Mouse (Mus musculus) CH12F3 (cell line): ENCODE data around the gene Pde4d.

ENCODE experiments used
- in situ Hi-C: fragments of 300-500 bp; cut with MboI; formaldehyde crosslinking; loops from 2 replicates; pipeline ENCODE4 v1.14.3; 2020; ENCODE audit warnings: low sequenced_read_pairs

Pde4d gene

DNA sequence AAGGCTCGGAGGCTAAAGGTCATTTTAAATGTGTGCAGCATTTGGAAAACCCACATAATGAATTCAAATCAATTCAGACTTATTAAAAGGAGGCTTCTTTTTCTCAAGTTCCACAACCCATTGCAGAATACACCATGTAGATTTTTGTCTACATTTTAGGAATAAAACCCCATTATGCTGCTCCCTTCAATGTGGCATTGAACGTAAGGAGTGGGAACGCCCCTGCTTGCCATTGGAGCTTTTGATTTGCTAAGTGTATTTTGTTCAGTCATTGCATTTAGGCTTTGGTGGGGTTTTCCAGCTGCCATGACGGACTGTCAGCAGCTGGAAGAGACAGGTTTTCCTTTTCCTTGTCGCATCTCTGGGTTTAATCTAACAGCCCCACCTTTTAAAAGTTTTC, 1256.8 kb downstream of the Pde4d start:
- in situ Hi-C loops, result no loop called here

- in situ Hi-C loops, result no loop called here
Measured at GRCm38 (mm10) chr13:109707154-109707553, 1257.4 kb downstream of the Pde4d start.

- in situ Hi-C loops, result no loop called here
Measured at GRCm38 (mm10) chr13:109708326-109708725, 1258.6 kb downstream of the Pde4d start.

- in situ Hi-C loops, result no loop called here
Measured at GRCm38 (mm10) chr13:109714581-109714980, 1264.8 kb downstream of the Pde4d start.

DNA sequence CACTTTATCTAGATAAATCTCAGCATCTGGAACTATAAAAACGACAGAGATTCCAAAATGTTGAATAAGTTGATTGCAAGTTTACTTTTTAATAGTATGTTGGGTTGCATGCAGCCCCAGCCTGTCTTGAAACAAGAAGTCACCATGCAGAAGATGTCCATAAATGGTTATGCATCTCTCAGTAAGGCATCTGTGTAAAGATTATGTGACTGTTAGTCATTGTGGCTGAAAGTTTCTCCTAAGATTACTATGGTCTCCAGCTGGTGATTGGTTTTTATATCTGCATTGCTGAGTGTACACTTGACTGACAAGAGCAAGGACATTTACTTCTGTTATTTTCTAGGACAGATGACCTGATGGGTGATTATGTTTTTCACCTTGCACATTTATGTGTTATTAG, 1265.6 kb downstream of the Pde4d start:
- in situ Hi-C loops, result no loop called here

DNA sequence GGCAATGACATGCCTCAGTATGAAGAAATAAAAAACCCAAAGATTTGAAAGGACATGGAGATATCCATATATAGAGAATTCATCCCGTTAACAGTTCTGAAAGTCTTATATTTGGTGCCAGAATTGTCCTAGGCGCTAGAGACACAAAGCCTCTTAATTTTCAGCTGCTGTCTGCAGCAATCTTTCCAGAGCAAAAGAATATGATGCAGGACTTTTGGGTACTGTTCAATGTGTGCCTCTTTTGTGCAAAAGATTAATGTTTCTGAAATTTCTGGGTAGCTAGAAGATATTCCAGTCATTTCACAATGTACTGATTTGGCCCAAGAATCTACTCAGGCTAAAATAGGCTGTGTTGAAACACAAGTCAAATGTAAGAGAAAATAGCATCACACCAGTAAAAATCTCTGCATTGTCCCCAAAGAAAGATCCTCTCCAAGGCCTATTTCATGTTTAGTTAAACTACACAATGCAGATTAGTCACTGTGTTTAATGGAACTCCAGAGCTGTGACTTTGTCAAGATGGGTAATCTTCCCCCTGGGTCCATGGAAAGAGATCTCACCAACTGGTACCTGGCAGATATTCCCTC, 1270.5 kb downstream of the Pde4d start:
- in situ Hi-C loops, result no loop called here

DNA sequence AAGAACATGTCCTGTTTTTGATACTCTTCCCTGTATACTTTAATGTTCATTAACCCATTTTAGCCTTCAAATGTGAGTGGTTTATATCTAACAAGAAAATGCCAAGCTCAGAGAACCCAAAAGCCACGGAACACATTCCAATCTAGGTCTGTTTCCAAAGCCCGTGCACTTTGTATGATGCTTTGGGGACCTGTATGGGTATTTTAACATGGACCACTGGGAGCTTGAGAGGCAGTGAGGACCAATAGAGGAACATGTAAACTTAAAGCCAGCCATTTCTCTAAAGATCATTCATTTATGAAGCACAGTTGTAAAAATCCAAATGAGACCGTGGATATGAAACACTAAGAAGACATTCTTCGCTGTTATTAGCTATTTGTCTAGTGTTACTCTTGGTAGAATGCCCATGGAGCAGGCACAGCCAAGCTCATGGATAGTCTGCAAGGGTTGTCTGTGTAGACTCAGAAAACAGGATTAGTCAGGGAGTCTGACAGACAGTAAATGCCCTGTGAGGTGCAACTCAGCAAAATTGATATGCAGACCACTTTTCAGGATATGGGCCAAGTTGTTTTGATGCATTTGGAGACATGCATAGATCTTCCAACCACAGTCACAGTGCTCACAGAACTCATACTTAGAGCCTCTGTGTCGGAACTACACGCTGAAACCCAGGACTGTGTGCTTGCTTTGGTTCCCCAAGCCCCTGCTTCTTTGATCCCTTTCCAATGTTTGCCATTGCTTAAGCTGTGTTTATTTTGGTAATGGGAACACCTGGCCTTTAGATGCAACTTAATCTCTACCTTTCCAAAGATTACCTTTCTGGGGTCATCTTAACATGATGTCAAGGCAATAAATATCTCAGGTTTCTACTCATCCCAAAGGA, 1272.7 kb downstream of the Pde4d start:
- in situ Hi-C loops, result no loop called here

DNA sequence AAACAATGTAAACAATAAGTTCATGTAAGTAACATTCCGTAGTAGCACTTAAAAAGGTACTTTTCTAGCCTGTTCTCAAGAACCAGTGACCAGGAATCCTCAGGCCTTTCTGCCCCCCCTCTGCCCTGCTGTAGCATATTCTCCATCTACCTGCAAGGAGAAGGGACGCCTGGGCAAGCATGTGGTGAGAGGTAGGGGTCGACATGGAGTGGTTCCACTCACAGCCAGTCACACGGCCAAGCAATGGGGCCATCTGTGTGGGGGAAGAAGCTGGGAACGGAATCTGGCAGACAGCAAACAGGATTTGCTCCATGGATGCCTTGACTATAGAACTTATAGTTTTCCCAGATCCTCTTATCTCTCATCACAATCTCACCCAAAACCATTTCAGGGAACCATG, 1277.6 kb downstream of the Pde4d start:
- in situ Hi-C loops, result no loop called here

DNA sequence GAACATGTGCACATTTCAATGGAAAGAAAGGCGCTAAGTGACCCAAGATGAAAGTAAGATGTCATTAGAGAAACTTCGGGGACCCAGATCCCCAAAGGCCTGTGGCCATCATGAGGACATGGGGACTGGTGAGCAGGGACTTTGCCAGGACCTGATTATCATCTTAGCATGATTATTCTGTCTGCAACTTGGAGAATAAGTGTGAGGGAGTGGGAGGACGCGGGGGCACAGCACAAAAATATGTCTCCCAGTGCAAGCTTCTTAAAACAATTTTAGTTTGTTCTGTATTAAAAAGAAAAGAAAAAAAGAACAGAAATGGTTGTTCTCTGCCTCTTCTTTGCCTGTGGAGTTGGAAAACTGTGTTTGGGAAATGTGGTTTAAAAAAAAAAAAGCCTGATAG, 1279.9 kb downstream of the Pde4d start:
- in situ Hi-C loops, result no loop called here

- in situ Hi-C loops, result no loop called here
Measured at GRCm38 (mm10) chr13:109732655-109733376, 1283.1 kb downstream of the Pde4d start.

DNA sequence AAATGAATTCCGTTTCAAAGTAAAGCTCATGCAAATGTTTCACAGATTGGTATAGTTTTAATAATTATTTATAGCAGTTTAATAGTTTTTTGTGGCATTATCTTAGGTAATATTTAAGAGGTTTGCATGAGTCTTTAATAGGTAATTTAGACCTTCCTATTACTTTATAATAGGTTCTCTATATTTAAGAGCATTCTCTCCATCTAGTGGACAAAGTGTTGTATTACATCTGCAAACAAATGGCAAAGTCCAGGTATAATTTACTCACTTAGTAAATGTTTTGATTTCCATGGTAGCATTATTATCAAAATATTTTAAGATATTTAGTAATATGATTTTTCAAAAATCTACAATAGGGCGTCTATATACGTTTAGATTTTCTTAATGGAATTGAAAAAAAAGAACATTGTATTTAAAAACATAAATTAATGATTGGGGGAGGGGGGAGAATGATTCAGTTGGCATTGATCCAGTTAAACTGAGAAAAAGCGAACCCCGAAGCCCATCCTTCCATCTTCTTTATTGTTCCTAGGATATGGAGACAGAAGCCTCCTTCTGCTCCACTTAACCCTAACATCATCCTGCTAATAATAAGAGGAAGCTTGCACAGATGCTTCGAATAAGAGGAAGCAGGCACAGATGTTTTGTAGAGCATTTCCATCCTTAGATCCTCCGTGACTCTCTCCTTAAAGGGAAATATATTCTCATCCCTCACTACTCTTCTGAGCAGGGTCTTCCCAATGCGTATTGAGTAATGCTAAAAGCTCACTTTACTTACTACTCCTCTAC, 1286.7 kb downstream of the Pde4d start:
- in situ Hi-C loops, result no loop called here

DNA sequence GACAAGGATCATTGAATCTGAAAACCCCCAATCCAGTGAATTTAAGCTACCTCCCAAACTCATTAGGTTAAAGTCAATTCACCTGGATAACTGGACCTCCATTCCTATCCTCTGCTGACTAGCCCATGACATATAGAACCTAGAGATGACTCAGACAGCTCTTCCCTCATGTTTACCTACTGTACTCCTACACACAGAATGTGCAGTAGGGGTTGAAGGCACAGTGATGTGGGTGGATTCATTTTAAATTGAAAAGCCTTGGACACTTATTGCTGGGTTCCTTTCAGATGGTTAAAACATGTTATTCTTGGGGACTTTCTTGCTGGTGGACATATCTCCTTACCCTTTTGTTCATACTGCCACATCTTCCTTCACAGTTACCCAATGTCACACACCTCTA, 1296.7 kb downstream of the Pde4d start:
- in situ Hi-C loops, result no loop called here

DNA sequence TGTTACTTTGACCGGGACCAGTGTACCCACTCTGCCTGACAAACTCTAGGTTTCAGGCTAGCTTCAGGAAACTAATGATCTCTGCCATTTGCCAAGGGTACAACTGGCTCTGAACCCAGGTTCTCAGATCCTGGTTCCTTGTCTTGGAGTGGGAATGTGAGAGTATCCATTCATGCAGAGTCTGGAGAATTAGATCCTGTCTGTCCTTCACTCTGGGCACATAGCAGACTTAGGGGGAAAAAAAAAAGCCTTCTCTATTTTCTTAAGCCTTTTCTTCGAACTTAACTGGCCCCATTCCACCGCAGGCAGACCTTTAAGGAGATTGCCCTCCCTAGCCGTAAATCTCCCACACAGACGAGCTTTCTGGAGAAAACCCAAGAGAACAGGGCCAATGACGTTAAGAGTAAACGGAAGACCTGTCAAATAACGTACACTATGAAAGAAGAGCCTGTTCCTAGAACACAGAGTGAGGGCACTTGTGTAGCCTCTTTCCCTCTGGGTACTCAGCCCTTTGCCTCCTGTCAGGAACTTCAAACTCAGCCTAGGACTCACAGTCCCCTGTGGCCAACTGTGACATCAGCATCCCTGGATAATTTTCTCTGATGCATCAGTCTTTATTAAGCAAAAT, 1302.6 kb downstream of the Pde4d start:
- in situ Hi-C loops, result no loop called here

DNA sequence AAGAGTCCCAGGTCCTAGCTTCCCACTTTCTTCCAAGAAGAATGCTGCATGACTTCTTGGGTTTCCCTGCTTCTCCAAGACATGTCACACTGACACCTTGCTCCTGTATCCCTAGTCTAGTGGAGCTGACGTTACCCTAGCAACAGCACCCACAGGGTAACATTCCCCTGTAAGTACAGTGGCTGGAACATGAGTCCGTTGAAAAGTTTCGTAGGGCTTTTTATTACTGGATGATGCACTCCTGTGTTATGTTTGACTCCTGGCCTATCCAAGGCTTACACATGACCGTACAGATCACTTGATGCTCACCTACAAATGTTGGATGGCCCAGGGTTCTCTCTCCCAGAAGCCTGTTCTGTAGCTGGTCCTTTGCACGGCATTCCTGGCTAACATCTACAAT, 1307.1 kb downstream of the Pde4d start:
- in situ Hi-C loops, result no loop called here

DNA sequence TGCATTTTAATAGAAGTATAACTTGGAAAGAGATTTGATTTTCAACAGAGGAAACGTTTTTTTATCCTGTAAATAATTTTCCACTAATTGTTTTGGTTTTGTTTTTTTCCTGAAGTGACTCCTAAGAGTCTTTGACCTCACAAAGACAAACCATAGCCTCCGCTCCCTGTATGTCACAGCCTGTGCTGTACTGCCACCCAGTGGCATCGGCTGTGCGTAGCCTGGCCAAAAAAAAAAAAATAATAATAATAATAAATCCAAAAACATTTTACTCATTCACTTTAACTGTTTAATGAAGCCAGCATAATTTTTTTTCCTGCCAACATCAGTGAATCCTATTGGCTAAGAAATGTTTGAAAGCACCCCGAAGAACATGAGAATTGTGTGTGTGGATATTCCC, 1309.5 kb downstream of the Pde4d start:
- in situ Hi-C loops, result no loop called here

DNA sequence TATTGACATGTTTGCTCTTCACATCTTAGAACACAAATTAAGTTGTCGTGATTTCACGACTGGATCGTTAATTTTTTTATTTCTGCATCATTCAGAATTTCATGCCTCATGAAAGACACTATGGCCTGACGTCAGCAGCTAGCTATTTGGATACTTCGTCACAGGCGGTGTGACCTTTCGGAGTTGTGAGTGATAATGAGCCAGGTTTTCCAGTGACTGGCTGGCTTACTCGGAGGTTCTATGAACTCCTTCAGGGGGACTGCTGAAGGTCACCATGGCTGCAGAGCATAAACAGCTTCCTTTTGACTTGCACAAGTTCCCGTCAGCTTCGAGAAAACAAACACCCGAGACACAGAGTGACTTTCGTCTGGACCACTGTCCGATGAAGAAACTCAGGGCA, 1311.3 kb downstream of the Pde4d start:
- in situ Hi-C loops, result no loop called here

GRCm38 (mm10) chr13:109774791-109775190, 1325.0 kb downstream of the Pde4d start:
- in situ Hi-C loops, result no loop called here

- in situ Hi-C loops, result no loop called here
Measured at GRCm38 (mm10) chr13:109775197-109775596, 1325.4 kb downstream of the Pde4d start.

DNA sequence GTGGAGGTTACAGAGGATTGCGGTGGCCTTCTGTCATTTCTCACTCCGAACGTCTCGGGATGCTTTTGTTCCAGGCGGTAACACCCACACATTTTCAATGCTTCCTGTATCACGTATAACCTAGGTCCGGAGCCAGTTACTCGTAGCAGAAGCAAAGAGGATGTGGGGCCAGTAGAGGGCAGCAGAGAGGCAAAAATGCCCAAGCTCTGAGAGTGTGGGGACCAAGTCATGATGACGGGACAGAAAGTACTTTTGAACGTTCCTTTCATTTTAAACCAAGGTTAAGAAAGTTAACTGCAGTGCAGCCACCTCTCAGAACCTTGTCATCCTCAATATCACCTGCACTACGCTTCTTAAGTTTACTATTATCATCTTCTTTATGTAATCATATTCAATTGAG, 1326.4 kb downstream of the Pde4d start:
- in situ Hi-C loops, result no loop called here

- in situ Hi-C loops, result no loop called here
Measured at GRCm38 (mm10) chr13:109776995-109777394, 1327.2 kb downstream of the Pde4d start.

DNA sequence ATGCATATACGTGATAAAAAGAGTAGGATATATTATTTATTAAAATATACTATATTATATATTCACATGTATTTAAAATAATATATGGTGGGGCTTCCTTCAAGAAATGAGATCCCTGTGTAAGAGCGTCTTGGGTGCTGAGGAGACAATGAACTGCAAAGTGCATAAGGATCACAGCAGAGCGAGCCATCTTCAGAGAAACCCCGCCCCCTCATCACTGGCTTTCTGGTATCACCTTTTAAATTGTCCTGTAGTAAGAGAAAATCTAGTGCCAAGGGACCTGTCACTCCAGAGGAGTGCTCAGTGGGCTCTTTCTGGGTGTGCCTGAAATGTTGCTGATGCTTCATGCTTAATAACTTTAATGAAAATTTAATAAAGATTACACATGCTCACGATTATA, 1327.7 kb downstream of the Pde4d start:
- in situ Hi-C loops, result no loop called here
